Mouse (Mus musculus): Measurements from ENCODE around the gene Mymk.

Gene Mymk

DNA sequence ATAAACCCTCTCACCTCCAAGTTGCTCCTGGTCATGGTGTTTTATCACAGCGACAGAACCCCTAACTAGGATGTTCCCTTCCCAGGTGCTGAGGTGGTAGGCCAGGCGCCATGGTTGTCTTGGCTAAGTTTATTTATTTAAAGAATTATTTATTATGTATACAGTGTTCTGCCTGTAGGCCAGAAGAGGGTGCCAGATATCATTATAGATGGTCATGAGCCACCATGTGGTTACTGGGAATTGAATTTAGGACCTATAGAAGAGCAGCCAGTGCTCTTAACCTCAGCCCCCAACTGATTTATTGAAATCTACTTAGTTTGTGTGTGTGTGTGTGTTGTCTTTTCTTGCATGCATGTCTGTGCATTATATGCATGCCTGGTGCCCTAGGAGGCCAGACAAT lies 39.6 kb downstream of the Mymk start:
- no peak for DNase-seq (ENCODE audit: low spot score)

DNA sequence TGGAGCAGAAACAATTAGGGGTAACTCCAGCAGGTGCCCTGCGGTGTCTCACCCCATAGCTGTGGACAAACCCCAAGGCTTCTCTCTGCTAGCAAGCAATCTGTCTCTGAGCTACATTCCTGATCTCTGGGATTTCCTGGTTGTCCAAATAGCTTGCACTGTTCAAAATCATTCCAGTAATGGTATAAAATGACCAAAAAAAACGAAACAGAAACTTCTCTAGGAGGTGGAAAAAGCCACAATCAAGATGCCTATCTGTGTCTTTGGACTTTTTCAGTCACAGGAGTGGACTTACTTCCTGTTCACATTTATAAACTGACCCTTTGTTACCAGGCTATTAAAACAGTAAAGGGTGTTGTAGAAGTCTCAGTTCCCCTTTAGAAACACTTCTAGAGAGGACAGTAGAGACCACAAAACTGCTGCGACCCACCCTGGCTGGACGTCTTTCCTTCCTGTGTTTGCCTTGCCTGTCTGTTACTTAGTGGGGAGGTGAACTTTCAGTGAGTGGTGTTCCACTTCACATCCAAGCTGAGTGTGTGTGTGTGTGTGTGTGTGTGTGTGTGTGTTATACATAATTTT lies 43.5 kb downstream of the Mymk start:
- DNase-seq (ENCODE audit: low spot score), result no peak

DNA sequence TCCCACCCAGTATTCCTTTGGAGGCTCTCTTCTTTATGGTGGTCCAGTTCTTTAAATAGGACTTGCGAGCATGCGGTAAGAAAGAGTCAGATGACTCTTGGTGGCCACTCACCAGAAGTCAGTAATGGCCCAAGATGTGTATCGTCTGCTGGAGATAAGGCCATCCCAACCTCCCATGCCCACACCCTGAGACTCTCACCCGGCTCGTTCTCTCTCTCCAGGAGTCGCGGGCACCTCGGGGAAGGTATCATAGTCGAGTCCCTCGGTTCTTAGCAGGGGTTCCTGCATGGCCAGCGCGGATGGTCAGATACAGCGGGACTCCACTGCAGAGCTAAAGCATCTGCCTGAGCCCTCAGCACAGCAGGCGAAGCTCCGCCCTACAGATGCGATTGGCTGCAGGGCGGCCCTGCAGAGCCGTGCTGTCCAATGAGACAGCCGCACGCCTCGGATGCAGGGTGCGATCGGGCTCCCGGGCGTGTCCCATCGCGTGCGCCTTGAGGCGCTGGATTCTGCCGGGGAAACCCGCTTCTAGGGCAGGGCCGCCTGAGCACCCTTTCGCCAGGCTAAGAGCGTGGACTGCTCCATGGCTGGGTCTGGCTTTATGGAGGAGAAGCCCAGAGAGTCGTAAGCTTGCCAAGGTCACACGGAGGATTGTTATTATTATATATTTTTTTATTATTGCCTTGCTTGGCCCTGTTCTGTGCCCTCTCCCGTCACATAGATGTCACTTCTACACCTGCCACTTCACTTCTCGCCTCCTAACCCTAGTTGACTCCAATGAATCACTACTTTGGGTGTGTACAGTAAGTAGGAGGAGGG lies 44.2 kb downstream of the Mymk start, which contains the start of gene Slc2a6:
Gene Slc2a6, minus strand, starts transcription at position 381 of the 819 bp plus-strand sequence.
- DNase-seq (ENCODE audit: low spot score), result peak; percentile 89

DNA sequence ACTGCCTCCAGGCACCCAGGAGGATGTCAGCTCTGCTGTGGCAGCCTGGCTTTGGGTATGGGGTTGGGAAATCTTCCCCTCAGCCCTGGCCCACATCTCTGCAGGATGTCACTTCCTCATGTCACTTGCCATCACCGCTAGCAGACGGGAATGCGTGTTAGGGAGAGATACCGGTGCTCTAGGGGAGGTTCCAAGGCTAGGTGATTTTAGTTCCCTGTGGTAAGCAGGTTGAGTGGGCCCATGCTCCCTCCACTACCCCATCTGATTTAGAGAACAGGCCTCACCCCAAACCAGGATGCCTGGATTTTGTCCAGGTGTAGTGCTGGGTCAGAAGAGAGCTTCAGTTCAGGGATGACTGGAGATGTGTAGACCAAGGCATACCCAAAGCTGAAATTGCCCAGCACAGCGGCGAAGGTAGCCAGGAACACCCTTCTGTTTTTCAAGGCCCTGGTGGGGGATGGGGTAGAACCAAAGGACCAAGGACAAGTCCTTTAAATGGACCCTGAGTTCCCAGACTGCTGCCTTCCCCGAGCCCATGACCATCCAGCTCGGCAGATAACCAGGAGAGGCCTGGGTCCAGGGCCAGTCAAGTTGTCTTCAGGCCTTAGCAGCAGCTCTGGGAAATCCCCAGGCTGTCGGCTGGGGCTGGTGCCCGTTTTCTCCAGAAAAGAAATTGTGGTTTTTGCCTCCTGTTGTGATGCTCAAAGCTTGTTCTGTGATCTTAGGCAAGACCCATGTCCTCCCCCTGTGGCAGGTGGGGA lies 44.9 kb downstream of the Mymk start:
- no peak for DNase-seq (ENCODE audit: low spot score)

DNA sequence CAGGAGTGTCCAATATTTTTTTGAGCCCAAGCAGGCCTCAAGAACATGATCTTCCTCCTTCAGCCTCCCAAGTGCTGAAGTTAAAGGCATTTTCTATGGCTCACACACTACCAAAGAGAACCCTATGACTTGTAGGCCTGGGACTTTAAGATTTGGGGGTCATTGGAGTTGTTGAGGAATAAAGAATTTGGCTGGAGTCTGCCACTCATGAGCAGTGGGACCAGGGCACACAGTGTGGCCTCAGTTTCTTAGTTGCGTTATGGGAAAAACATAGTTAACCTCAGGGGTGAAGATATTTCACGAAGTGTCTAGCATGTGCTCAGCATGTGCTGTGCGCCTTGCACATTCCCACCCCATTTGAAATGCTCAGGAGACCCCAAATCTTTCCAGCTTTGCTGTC lies 45.6 kb downstream of the Mymk start:
- DNase-seq (ENCODE audit: low spot score), result no peak

DNA sequence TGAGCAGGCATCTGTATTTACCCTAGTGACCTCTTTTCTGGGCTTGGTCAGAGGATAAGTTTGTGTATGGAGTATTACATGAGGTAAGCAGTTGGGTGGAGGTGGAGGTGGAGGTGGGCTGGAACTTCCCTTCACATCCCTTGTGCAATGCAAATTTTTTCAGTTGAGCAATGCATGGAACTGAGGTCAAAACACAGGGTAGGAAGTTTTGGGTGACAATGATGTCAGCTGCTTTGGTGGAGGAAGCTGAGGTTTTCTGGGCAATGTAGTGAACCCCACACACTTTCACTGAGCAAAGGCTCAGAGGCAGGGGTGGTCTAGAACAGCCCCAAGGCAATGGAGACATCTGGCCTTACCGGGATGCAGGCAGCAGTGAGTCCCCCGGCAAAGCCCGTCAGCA lies 46.4 kb downstream of the Mymk start:
- no peak for DNase-seq (ENCODE audit: low spot score)

DNA sequence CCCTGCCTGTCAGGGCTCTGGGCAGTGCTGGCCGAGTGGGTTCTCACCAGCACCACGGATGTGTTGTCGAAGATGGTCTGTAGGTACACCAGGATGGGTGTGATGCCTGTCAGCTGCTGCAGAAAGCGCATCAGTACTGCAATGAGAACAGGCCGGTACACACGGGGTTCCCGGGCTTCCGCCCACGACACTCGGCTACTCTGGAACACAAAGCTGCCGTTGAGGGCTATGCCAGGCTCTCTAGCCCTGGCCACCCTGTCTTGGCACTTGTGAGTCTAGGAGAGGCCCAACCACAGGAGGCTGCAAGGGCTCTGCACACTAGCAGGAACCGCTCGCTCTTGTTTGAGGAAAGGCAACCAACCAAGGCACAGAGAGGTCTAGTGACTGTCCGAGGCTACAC lies 47.8 kb downstream of the Mymk start:
- no peak for DNase-seq (ENCODE audit: low spot score)

DNA sequence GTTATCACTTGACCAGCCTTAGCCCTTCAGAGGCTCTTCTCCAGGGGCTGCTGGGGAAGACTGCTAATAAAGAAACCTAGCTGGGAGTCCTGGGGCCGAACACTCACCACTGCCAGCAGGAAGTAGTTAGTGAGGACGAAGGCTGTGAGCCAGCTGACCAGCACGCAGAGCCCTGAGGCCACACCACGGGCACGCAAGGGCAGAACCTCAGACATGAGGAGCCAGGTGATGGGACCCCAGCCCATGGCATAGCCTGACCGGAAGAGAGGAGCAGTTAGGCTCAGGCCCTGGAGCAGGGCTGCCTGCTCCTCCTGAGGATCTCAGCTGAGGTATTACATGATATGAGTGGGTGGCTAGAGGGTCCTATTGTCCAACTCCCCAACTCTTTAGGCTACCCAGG lies 49.4 kb downstream of the Mymk start:
- DNase-seq (ENCODE audit: low spot score), result no peak

DNA sequence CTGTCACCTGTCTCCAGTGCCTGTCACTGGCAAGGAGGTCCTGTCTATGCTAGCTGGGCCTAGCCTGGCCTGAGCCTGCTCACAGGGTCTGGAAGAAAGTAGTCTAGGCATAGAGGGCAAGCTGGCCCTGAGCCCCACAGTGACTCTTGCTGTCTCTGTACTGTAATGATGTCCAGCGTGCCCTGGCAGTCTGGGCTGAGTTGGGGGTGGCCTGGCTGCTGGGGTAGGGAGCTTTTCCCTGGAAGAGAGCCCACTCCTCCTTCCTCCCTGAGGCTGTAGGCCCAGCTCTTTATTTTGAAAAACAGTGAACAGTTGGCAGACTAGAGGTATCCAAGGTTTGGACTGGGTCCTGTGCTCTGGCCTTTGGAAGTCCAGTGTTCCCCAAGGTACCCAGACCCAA lies 50.9 kb downstream of the Mymk start:
- DNase-seq (ENCODE audit: low spot score), result no peak

DNA sequence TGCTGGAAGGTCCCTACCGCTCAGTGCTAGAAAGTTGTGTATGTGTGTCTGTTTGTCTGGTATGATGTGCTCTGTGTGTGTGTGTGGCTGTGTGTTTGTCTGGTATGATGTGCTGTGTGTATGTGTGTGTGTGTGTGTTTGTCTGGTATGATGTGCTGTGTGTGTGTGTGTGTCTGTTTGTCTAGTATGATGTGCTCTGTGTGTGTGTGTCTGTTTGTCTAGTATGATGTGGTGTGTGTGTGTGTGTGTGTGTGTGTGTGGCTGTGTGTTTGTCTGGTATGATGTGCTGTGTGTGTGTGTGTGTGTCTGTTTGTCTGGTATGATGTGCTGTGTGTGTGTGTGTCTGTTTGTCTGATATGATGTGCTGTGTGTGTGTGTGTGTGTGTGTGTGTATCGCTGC lies 52.4 kb downstream of the Mymk start:
- DNase-seq (ENCODE audit: low spot score), result no peak

DNA sequence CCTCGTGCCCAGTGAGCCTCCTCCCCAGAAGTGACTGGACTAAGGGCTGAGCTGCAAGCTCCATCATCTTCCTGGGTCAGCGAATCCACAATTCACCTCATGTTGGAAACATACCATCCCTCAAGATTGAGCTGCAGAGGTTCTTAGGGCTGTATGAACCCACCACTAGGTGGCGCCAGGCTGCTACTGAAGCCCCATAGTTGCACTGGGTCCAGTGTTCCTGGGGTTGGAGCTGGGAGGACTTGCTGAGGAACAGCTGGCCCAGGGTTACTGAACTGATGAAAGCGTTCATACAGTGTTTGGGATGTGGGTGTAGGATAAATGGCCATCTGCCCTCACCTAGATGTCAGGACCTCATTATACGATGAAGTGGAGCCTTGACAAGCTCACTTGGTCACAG lies 54.2 kb downstream of the Mymk start:
- DNase-seq (ENCODE audit: low spot score), result peak; percentile 56
